Mouse (Mus musculus) intestine, embryonic 16.5 days (tissue): ENCODE results near the gene Fxyd2. TPM values are rescaled to one million over a fixed set of nuclear protein-coding genes. Genes with fewer than 3 reads are reported as not detected.

Experiments used
- ATAC-seq: fragments of 200-750 bp; cut with Nextera tagmentation; 2 replicates; pipeline ENCODE4 v1.8.0; 2017; ENCODE audit warnings: moderate TSS enrichment, moderate library complexity
- H3K27ac ChIP-seq: fragments of 300-500 bp; sonication (generic); 2 replicates; pipeline ENCODE4 v1.5.1; 2014; ENCODE audit warnings: mild to moderate bottlenecking, low read length
- H3K27me3 ChIP-seq: fragments of 300-500 bp; sonication (generic); replicated peaks from 2 replicates; pipeline ENCODE4 v1.6.1; 2014; ENCODE audit warnings: low read length, control low read depth, mixed read lengths; ENCODE audit not compliant: control insufficient read depth, insufficient read depth
- H3K36me3 ChIP-seq: fragments of 300-500 bp; sonication (generic); 2 replicates; pipeline ENCODE4 v1.6.1; 2014; ENCODE audit warnings: low read length, control low read depth; ENCODE audit not compliant: control insufficient read depth, insufficient read depth
- H3K4me1 ChIP-seq: fragments of 300-500 bp; sonication (generic); 2 replicates; pipeline ENCODE4 v1.6.1; 2014; ENCODE audit warnings: low read length, control low read depth, mixed read lengths; ENCODE audit not compliant: control insufficient read depth, insufficient read depth
- H3K4me2 ChIP-seq: fragments of 300-500 bp; sonication (generic); 2 replicates; pipeline ENCODE4 v1.6.1; 2014; ENCODE audit warnings: low read depth, low read length, control low read depth
- H3K4me3 ChIP-seq: fragments of 300-500 bp; sonication (generic); 2 replicates; pipeline ENCODE4 v1.5.1; 2014; ENCODE audit warnings: mild to moderate bottlenecking, low read length
- H3K9ac ChIP-seq: fragments of 300-500 bp; sonication (generic); 2 replicates; pipeline ENCODE4 v1.6.1; 2014; ENCODE audit warnings: low read depth, low read length
- H3K9me3 ChIP-seq: fragments of 300-500 bp; sonication (generic); 2 replicates; pipeline ENCODE4 v1.6.1; 2016; ENCODE audit warnings: low read length, control low read depth; ENCODE audit not compliant: control insufficient read depth
- WGBS: fragments of 180-500 bp; shearing (Covaris S2); extraction: QIAGEN DNeasy Blood & Tissue Kit; methylation state at CpG from one replicate; pipeline ENCODE4 v1.1.7; 2014; 5-methylcytosine and 5-hydroxymethylcytosine counted together
- polyA plus RNA-seq: library from polyadenylated mRNA; unstranded; fragments of >200 nt; fragmentation: Nextera tagmentation; extraction: Ambion mirVana; gene quantifications from 2 replicates; pipeline ENCODE4 v1.2.1, GENCODE M21; 2015

Fxyd2 gene
- polyA plus RNA-seq, 1 experiment from 2014 or later, result 2.2 TPM

- H3K27ac ChIP-seq, result no peak overlapping the region
- H3K27me3 ChIP-seq, result peaks cover 43% of the 10 kb centered on the region
- H3K4me3 ChIP-seq, result peak overlapping the region; percentile 45
- H3K4me2 ChIP-seq, result peak overlapping the region; percentile 60
- H3K4me1 ChIP-seq, result peaks cover 9% of the 10 kb centered on the region
- WGBS, result 2% methylated on average over 17 of the region's 17 CpGs
- H3K36me3 ChIP-seq, result no peaks in the 10 kb centered on the region
- no peak for ATAC-seq
- no peaks in the 10 kb centered on the region for H3K9me3 ChIP-seq
- H3K9ac ChIP-seq, result peak overlapping the region; percentile 31; the same call in 1 of the 2 replicates
These were observed 31.2 kb downstream of the Fxyd2 start for GRCm38 (mm10) chr9:45430698-45430959.

DNA sequence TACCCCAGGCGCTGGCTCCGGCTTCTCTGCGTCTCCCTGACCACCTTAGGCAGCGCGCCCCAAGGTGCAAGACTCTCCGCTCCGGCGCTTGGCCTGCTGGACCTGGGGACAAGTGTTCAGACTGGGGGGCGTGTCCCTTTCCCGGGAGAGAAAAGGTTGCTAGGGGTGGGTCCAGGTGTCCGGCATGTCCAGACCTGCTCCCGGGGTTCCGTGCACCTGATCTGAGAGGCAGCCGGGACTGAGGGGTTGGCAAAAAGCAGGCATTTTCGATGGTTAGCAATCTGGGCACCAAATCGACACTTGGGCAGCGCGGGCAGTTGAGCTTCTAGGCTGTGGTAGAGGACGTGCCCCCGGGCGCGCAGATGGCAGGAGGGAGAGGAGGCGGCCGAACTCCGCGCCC lies 31.7 kb downstream of the Fxyd2 start:
- ATAC-seq, result no peak
- peaks cover 43% of the 10 kb centered on the region for H3K27me3 ChIP-seq
- peak overlapping the region; percentile 60 for H3K4me2 ChIP-seq
- no peak overlapping the region for H3K9ac ChIP-seq
- H3K36me3 ChIP-seq, result no peaks in the 10 kb centered on the region
- peaks cover 9% of the 10 kb centered on the region for H3K4me1 ChIP-seq
- H3K4me3 ChIP-seq, result peak overlapping the region; percentile 45
- 3% methylated on average over 26 of the region's 26 CpGs for WGBS
- no peak overlapping the region for H3K27ac ChIP-seq
- no peaks in the 10 kb centered on the region for H3K9me3 ChIP-seq

DNA sequence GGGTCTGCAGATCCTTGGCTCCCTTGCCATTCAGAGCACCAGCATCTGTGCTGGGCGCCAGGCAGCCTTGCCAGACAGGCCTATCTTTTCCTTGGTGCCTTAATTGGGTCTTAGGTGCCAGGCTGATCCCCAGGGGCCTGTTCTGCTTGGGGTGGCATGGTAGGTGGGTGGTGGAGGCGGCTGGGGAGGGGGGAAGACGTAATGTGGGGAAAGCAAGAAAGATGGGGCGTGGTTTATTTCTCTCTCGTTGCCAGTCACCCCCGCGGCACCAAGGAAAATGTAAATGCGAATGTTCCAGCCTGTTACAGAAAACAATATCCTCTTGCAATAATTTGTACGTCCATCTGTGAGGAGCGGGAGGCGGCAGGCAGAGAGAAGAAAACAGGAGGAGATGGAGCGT lies 33.2 kb downstream of the Fxyd2 start:
- peaks cover 9% of the 10 kb centered on the region for H3K4me1 ChIP-seq
- peaks cover 43% of the 10 kb centered on the region for H3K27me3 ChIP-seq
- H3K27ac ChIP-seq, result no peak overlapping the region
- no peak overlapping the region for H3K9ac ChIP-seq
- 74% methylated on average over 12 of the region's 12 CpGs for WGBS
- no peaks in the 10 kb centered on the region for H3K9me3 ChIP-seq
- no peak overlapping the region for H3K4me2 ChIP-seq
- no peaks in the 10 kb centered on the region for H3K36me3 ChIP-seq
- no peak overlapping the region for H3K4me3 ChIP-seq
- ATAC-seq, result no peak

GRCm38 (mm10) chr9:45433119-45433518 lies 33.6 kb downstream of the Fxyd2 start:
- no peaks in the 10 kb centered on the region for H3K36me3 ChIP-seq
- peaks cover 43% of the 10 kb centered on the region for H3K27me3 ChIP-seq
- ATAC-seq, result no peak
- no peak overlapping the region for H3K27ac ChIP-seq
- peaks cover 9% of the 10 kb centered on the region for H3K4me1 ChIP-seq
- no peak overlapping the region for H3K4me3 ChIP-seq
- WGBS, result 80% methylated on average over 9 of the region's 9 CpGs
- H3K4me2 ChIP-seq, result no peak overlapping the region
- no peak overlapping the region for H3K9ac ChIP-seq
- H3K9me3 ChIP-seq, result no peaks in the 10 kb centered on the region

DNA sequence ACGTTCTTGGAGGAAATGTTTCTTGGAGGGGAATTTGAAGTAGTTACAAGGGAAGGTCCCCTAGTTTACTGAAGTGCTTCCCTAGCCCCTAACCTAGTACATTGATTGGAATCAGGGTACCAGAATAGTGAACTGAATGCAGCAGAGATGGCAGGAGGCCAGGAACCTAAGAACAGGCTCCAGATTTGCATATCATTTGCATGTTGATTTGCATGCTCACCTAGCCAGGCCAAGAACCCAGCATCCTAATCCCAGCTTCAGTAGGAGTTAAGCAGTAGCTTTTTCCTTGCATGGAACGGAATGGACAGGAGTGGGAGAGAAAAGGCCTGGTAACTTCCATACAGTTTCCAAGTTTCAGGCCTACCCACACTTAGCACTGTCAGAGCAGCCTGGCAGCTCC lies 34.7 kb downstream of the Fxyd2 start:
- Histone ChIP-seq H3K36me3 (no peaks in the 10 kb centered on the region), H3K27ac (no peak overlapping the region), H3K4me2 (no peak overlapping the region), H3K27me3 (peaks cover 37% of the 10 kb centered on the region), H3K9ac (no peak overlapping the region), H3K4me1 (peaks cover 9% of the 10 kb centered on the region), H3K9me3 (no peaks in the 10 kb centered on the region), H3K4me3 (no peak overlapping the region)
- 76% methylated on average over 2 of the region's 2 CpGs for WGBS
- ATAC-seq, result no peak

DNA sequence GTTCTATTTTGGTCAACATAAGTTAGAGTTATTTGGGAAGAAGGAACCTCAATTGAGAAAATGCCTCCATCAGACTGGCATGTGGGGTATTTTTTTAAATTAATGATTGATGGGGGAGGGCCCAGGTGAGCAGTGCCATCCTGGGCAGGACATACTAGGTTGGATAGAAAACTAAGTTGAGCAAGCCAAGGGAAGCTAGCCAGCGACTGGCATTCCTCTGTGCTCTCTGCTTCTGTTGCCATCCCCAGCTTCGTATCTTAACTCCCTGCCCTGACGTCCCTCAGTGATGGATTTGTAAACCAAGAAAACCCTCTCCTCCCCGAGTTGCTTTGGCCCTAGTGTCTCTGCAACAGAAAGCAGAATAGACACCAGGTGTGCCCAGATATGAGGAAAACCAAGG lies 39.6 kb downstream of the Fxyd2 start:
- Histone ChIP-seq H3K27ac (no peak overlapping the region), H3K36me3 (no peaks in the 10 kb centered on the region), H3K4me3 (no peak overlapping the region), H3K4me2 (no peak overlapping the region), H3K9ac (no peak overlapping the region), H3K27me3 (no peaks in the 10 kb centered on the region), H3K9me3 (no peaks in the 10 kb centered on the region), H3K4me1 (0 out of 2 replicates have a peak, but pooled peaks cover 4% of the 10 kb centered on the region)
- no peak for ATAC-seq
- WGBS, result 55% methylated on average over 4 of the region's 4 CpGs

DNA sequence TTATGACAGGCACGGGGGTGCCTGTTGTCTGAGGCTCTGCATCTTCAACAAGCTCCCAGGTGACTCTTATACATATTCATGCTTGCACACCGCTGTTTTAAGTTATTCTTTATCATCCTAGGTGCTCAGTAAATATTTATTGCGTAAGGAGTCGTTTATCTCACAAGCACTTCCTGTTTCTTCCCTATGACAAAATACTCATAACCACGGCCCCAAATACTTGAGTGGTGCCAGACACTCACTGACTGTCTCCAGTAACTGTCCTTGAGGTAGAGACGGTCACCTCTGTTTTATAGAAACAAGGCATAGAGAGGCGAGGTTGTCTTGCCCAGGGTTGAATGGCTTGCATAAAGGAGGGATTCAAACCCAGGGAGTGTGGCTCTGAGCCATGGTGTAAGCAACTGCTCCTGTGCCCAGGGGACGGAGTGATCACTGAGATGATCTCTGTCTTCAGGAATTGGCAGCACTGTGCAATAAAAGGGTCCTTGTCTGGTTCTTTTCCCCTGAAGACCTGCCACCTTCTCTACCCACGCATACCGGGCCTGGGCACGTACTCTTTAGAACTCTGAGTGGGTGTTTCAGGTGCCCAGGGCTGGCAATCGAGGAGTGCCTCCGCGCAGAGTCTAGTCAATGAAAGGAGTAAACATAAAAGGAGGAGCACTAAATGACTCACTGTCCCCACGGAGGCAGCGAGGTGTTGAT lies 40.8 kb downstream of the Fxyd2 start:
- H3K27me3 ChIP-seq, result no peaks in the 10 kb centered on the region
- 0 out of 2 replicates have a peak, but pooled peaks cover 8% of the 10 kb centered on the region for H3K4me1 ChIP-seq

GRCm38 (mm10) chr9:45444251-45444798 lies 44.9 kb downstream of the Fxyd2 start:
- peak; percentile 76 for ATAC-seq
- Histone ChIP-seq H3K9ac (no peak overlapping the region), H3K4me2 (no peak overlapping the region)

More for the DNA sequence above, 40.8 kb downstream of the Fxyd2 start:
- Histone ChIP-seq H3K4me3 (no peak overlapping the region), H3K27ac (no peak overlapping the region), H3K36me3 (no peaks in the 10 kb centered on the region), H3K4me2 (no peak overlapping the region), H3K9ac (no peak overlapping the region), H3K9me3 (no peaks in the 10 kb centered on the region)
- ATAC-seq, result no peak
- whole genome bisulfite sequencing, result 63% methylated on average over 16 of the region's 16 CpGs

GRCm38 (mm10) chr9:45449658-45450057 lies 50.2 kb downstream of the Fxyd2 start:
- Histone ChIP-seq H3K4me1 (0 out of 2 replicates have a peak, but pooled peaks cover 5% of the 10 kb centered on the region), H3K27me3 (no peaks in the 10 kb centered on the region), H3K36me3 (no peaks in the 10 kb centered on the region), H3K4me3 (no peak overlapping the region), H3K4me2 (no peak overlapping the region), H3K9ac (no peak overlapping the region), H3K9me3 (no peaks in the 10 kb centered on the region), H3K27ac (no peak overlapping the region)
- 90% methylated on average over 4 of the region's 4 CpGs for WGBS
- ATAC-seq, result no peak

More at GRCm38 (mm10) chr9:45444251-45444798, 44.9 kb downstream of the Fxyd2 start:
- H3K4me1 ChIP-seq, result 0 out of 2 replicates have a peak, but pooled peaks cover 9% of the 10 kb centered on the region
- 53% methylated on average over 5 of the region's 5 CpGs for WGBS
- H3K27me3 ChIP-seq, result no peaks in the 10 kb centered on the region
- no peak overlapping the region for H3K27ac ChIP-seq
- H3K4me3 ChIP-seq, result no peak overlapping the region
- no peaks in the 10 kb centered on the region for H3K9me3 ChIP-seq
- H3K36me3 ChIP-seq, result no peaks in the 10 kb centered on the region
